Mouse (Mus musculus): ENCODE results near the gene Gm10778.
A peak's percentile ranks its signal among the peaks of the same experiment; 100 is the strongest.
"Not testable (repeated sequence)": the region's sequence is repeated elsewhere in the genome, so short reads cannot be mapped to it uniquely, and the experiment has no call there.

- TF ChIP-seq CTCF (IDR thresholded peaks at IDR 0.05; ENCODE audit: borderline replicate concordance, insufficient read depth, low read depth, low read length), result not testable (repeated sequence)
- peak; percentile 60; the same call in 1 of the 2 replicates for TF ChIP-seq POLR2A (IDR thresholded peaks at IDR 0.05; ENCODE audit: borderline replicate concordance, insufficient read depth, low read length)
Measured at GRCm38 (mm10) chr10:81648803-81649775, at the start of gene Gm10778.

Data from cerebellum, adult 2 months (tissue).